Mouse (Mus musculus): ENCODE data around the gene Pias4. TPM values are rescaled to one million over a fixed set of nuclear protein-coding genes. Genes with fewer than 3 reads are reported as not detected.

Gene Pias4
- total RNA-seq, 1 experiment from 2014 or later = 13.0 TPM

GRCm38 (mm10) chr10:81143157-81143633, 24.5 kb downstream of the Pias4 start:
- ATAC-seq (replicated peaks; ENCODE audit: insufficient number of reproducible peaks, low FRiP score, low TSS enrichment, poor library complexity, severe bottlenecking) = no peak

GRCm38 (mm10) chr10:81142551-81142981, 25.2 kb downstream of the Pias4 start:
- ATAC-seq (replicated peaks; ENCODE audit: insufficient number of reproducible peaks, low FRiP score, low TSS enrichment, poor library complexity, severe bottlenecking) = no peak

GRCm38 (mm10) chr10:81141455-81142210, 26.1 kb downstream of the Pias4 start:
- no peak for ATAC-seq (replicated peaks; ENCODE audit: insufficient number of reproducible peaks, low FRiP score, low TSS enrichment, poor library complexity, severe bottlenecking)

GRCm38 (mm10) chr10:81140717-81141454, 26.8 kb downstream of the Pias4 start:
- ATAC-seq (replicated peaks; ENCODE audit: insufficient number of reproducible peaks, low FRiP score, low TSS enrichment, poor library complexity, severe bottlenecking) = no peak

- ATAC-seq (replicated peaks; ENCODE audit: insufficient number of reproducible peaks, low FRiP score, low TSS enrichment, poor library complexity, severe bottlenecking) = no peak
Measured at GRCm38 (mm10) chr10:81140005-81140404, 27.7 kb downstream of the Pias4 start.

- ATAC-seq (replicated peaks; ENCODE audit: insufficient number of reproducible peaks, low FRiP score, low TSS enrichment, poor library complexity, severe bottlenecking) = no peak
Measured at GRCm38 (mm10) chr10:81139529-81139846, 28.2 kb downstream of the Pias4 start.

GRCm38 (mm10) chr10:81138821-81139528, 28.7 kb downstream of the Pias4 start:
- ATAC-seq (replicated peaks; ENCODE audit: insufficient number of reproducible peaks, low FRiP score, low TSS enrichment, poor library complexity, severe bottlenecking) = no peak

GRCm38 (mm10) chr10:81138131-81138782, 29.5 kb downstream of the Pias4 start:
- ATAC-seq (replicated peaks; ENCODE audit: insufficient number of reproducible peaks, low FRiP score, low TSS enrichment, poor library complexity, severe bottlenecking) = peak; percentile 14

- ATAC-seq (replicated peaks; ENCODE audit: insufficient number of reproducible peaks, low FRiP score, low TSS enrichment, poor library complexity, severe bottlenecking) = peak; percentile 75
Measured at GRCm38 (mm10) chr10:81137252-81138130, 30.2 kb downstream of the Pias4 start.

GRCm38 (mm10) chr10:81136706-81137231, 31.0 kb downstream of the Pias4 start:
- ATAC-seq (replicated peaks; ENCODE audit: insufficient number of reproducible peaks, low FRiP score, low TSS enrichment, poor library complexity, severe bottlenecking) = no peak

- ATAC-seq (replicated peaks; ENCODE audit: insufficient number of reproducible peaks, low FRiP score, low TSS enrichment, poor library complexity, severe bottlenecking) = no peak
Measured at GRCm38 (mm10) chr10:81135831-81136705, 31.7 kb downstream of the Pias4 start.

GRCm38 (mm10) chr10:81134966-81135681, 32.6 kb downstream of the Pias4 start, which contains the start of gene Zbtb7a:
TSS of gene Zbtb7a (plus strand) at chr10:81135220.
- no peak for ATAC-seq (replicated peaks; ENCODE audit: insufficient number of reproducible peaks, low FRiP score, low TSS enrichment, poor library complexity, severe bottlenecking)

- ATAC-seq (replicated peaks; ENCODE audit: insufficient number of reproducible peaks, low FRiP score, low TSS enrichment, poor library complexity, severe bottlenecking) = peak; percentile 47
Measured at GRCm38 (mm10) chr10:81134181-81134587, 33.5 kb downstream of the Pias4 start.

GRCm38 (mm10) chr10:81123500-81123899, 44.2 kb downstream of the Pias4 start:
- ATAC-seq (replicated peaks; ENCODE audit: insufficient number of reproducible peaks, low FRiP score, low TSS enrichment, poor library complexity, severe bottlenecking) = no peak

- ATAC-seq (replicated peaks; ENCODE audit: insufficient number of reproducible peaks, low FRiP score, low TSS enrichment, poor library complexity, severe bottlenecking) = no peak
Measured at GRCm38 (mm10) chr10:81122889-81123288, 44.8 kb downstream of the Pias4 start.

GRCm38 (mm10) chr10:81120650-81121049, 47.1 kb downstream of the Pias4 start:
- no peak for ATAC-seq (replicated peaks; ENCODE audit: insufficient number of reproducible peaks, low FRiP score, low TSS enrichment, poor library complexity, severe bottlenecking)
